Mouse (Mus musculus): ENCODE measurements around the gene Cpsf2.
"Not testable (repeated sequence)": the region's sequence is repeated elsewhere in the genome, so short reads cannot be mapped to it uniquely, and the experiment has no call there.

Gene Cpsf2

DNA sequence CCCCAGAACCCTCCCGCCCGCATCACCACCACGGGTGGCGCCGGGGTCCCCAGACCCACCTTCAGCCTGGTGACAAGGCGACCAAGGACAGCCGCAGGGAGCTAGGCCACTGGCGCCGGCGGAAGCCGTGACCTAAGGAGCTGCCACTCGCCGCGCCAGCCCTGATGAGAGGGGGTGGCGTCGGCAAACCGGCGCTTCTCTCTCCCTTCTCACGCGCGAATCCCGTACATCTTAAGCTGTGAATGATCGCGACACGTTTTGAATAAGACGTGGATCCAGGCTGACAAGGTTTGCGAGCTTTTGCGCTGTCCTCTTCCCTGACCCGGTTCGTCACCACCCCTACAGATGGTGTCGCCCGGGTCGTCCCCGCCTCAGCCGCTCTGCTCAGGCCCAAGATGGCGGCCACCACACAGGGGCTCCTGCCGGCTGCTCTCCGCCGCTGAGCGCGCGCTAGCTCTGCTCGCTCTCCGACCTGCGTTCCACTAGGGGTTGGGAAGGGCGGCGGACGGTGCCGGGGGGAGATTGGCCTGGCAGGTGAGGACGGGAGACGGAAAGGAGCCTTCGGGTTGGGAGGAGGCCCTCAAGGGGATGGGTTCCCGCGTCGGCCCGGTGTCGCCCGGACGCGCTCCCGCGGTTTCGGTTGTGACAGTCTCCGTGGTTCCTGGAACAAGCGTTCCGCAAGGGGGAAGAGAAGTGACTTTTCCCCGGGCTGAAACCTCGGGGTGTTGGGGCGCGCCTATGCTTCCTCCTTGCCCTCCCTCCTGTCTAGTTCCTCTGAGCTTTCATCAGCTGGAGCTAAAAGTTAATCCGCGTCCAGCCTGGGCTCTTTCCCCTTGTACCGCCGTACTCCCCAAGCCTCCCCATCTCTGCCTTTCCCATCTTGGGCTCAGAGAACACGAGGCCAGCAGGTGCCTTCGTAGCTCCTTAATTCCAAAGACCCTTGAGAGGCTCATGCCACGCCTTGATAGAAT, at the start of gene Cpsf2:
TSS of gene Cpsf2 (plus strand) at position 388 of the 971 bp plus-strand sequence.
- in situ Hi-C loops (cut with MboI; ENCODE audit: low sequenced_read_pairs), result loop anchor here (25.0 kb wide), 1 partner anchor 486 kb away; the partner anchor contains the start of gene Golga5

DNA sequence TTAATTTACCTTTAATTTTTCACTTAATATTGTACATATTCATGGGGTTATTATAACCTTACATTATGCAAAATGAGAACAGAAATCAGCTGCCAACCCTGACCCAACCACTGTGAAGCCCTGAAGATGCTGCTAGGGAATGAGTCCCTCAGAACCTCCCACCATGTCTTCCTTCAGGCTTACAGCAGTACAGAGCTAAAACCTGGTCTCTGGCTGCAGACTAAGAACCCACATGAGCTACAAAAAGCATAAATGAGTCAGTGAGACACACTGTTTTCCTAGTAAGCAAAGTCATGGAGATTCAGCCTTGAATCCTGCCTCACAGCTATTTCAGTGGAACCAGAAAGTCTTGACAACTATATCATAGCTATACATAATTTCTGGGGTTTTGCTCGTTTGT, 47.4 kb upstream of the Cpsf2 start:
- in situ Hi-C loops (cut with MboI; ENCODE audit: low sequenced_read_pairs), result no loop called here

DNA sequence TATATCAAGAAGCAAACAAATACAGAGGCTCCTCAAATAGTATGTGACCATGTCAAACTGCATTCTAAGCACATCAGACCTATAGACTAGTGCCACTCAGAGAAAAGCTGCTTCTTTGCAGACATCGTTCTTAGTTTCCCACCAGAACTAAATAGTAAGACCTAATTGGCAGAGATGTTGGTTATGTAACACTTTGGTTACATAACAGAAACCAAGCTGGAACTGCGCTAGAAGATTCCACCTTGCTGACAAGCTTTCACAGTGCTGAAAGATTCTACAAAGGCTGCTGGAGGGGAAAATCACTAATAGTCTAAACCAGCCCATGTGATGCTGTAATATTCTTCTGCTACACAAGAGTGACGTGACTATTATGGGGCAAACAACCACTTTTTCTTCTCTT, 40.6 kb upstream of the Cpsf2 start:
- in situ Hi-C loops (cut with MboI; ENCODE audit: low sequenced_read_pairs), result no loop called here

DNA sequence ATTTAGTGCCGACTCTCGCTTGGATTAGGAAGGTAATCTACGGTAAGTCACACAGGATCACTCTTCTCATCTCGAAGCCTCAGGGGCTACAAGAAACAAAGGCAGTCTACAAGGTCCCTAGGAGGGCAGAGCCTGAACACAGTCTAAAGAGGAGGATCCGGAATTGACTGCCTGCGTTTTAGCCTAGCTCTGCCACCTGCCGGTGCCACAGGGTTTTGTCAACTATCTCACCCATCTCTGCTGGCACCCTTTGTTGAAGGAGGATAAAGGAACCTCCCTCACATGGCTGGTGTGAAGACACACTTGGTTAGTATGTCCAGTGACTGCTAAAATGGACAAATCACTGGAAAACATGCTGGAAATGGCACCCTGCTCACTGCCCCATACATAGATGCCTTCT, 38.2 kb upstream of the Cpsf2 start:
- in situ Hi-C loops (cut with MboI; ENCODE audit: low sequenced_read_pairs), result no loop called here

DNA sequence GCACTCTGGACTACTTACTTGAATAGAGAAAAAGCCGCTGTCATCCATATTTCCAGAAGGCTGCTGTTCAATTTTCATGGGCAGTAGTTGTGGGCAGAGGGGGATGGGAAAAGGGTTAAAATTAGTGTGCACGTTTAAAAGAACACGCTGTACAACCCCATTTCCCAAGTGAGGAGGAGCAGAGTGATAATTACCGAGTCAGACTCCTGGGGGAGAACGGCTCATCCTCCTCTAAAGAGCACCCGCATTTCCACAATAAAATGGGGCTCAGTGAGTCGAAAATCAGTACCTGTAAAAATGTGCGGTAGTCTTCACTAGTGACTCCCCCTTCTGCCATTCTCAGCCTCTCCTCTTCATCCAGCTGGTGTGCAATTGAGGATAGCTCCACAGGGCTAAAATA, 27.8 kb upstream of the Cpsf2 start:
- in situ Hi-C loops (cut with MboI; ENCODE audit: low sequenced_read_pairs), result no loop called here

DNA sequence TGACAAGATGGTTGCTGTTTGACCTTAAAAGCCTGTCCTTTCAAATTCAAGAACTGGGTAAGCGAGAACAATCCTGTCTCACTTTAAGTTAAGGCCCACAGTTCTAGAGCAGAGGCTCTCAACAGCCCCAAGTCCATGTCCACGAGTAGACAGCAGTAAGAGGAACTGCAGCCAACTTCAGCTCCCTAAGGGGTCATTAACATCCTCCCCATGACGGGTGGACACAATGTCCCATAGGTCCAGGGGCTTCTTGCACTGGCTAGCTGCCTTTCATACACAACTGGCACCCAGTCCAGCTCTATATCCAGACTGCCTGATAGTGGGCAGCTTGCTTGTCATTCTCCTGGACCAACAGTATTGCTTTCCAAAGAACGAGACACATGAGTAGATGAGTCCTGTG, 27.0 kb upstream of the Cpsf2 start:
- in situ Hi-C loops (cut with MboI; ENCODE audit: low sequenced_read_pairs), result no loop called here

DNA sequence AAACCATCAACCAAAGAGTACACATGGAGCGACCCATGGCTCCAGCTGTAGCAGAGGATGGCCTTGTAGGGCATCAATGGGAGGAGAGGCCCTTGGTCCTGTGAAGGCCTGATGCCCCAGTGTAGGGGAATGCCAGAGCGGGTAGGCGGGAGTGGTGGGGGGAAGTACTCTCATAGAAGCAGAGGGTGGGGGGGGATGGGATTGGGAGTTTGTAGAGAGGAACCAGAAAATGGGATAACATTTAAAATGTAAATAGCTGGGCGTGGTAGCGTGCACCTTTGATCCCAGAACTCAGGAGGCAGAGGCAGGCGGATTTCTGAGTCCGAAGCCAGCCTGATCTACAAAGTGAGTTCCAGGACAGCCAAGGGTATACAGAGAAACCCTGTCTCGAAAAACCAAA, 20.0 kb upstream of the Cpsf2 start:
- in situ Hi-C loops (cut with MboI; ENCODE audit: low sequenced_read_pairs), result not testable (repeated sequence)

DNA sequence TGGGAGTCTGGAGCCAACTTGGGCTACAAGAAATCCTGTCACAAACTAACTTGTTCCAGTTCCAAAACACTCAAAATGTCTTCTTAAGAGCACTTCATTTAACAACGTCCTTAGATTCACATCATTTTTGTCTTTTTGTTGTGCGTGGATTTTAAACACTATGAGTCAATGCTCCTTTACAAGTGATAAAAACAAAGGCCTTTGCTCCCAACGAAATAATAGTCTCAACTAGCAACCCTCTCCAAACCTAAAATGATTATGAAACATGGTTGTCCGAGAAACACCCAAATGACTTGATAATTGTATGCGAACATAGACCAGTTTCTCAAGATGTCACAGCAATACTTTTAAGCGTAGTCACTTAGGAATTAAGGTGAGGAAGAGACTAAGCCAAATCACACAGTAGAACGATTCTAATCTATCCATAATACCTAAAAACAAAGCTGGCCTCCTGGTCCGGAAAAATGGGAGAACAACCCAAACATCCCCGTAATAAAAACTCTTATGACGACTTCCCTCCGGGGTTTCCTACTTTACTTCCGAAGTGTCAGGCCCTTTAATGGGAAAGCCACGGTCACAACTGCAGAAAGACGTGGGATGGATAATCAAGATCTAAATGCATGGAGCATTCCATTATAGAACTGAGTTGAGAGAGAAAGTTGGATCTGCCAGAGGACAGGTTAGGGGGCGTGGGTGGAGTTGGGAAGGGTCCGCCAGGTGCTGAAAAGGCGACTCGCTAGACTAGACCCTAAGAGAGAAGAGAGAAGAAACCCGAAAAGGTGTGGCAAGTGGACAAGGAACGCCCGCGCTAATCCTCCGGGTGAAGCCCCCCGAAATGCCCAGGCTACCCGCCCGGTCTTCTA, 18.5 kb upstream of the Cpsf2 start:
- in situ Hi-C loops (cut with MboI; ENCODE audit: low sequenced_read_pairs), result no loop called here

DNA sequence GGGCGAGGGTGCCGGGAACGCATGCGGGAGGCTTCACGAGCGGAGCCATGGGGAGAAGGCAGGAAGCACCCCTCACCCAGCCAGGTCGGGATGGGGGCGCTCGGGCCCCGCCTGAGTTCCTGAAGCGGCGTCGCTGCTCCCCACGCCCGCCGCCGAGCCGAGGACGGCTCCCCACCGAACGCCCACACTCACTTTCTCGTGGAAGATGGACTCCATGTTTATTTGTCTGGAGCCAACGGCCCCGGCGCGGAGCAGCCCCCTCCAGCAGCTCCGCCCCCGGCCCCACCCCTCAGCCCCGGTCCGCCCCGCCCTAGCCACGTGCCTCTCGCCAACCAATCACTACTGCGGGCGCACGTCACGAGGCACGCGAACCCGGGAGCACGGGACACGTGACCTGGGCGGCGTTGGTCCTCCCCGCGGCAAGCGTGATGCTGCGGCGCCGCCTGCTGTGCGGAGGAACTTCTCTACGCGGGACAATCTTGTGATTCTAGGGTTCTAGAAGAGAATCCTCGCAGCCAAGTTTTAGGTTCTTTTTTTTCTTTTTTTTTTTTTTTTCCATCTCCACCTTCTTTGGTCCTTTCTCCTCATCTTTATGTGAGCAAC, 17.7 kb upstream of the Cpsf2 start, which contains the start of gene Atxn3:
TSS of gene Atxn3 (minus strand) at position 305 of the 603 bp plus-strand sequence.
- in situ Hi-C loops (cut with MboI; ENCODE audit: low sequenced_read_pairs), result no loop called here

DNA sequence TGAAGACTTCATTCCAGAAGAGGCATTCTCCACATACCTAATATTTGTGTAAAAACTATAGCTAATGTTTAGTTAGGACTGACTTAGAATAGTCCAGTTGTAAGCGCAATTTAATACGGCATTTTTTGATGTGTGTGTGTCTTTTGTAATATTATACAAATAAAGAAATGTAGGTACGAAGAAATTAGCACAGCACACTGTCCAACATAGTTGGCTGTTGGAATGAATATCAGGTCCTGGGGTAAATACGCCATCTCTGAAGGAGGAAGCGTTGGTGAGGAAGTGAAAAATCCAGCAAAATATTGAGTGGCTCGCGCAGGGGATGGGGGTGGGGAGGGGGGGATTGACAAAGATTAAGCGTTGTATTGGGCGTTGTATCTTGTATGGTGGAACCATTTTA, 17.2 kb upstream of the Cpsf2 start:
- in situ Hi-C loops (cut with MboI; ENCODE audit: low sequenced_read_pairs), result no loop called here

DNA sequence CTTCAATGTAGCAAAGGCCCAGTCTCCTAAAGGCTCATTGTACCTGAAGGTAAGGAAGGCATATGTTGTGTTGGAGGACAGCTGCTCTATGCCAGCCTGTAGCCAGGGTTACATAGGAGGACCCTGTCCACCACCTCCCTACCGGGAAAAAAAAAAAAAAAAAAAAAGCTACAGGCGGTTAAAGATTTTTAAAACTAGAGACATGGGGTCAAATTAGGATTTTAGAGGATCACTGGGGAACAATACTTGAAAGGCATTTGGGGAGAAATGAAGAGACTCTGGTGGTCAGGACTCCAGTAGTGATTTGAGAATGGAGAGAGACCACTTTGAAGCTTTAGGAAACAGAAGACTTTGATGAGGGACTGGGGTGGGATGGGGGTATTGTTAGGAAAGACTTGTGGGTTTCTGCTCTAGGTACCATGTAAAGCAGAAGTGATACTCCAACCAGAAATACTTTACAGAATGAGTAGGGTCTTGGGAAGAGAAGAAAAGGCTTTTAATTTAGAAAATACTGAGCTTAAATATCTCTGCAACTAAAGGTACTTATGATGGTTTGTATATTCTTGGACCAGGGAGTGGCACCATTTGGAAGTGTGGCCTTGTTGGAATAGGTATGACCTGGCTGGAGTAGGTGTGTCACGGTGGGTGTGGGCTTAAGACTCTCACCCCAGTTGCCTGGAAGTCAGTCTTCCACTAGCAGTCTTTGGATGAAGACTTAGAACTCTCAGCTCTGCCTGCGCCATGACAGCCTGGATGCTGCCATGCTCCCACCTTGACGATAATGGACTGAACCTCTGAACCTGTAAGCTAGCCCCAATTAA, 16.6 kb upstream of the Cpsf2 start:
- in situ Hi-C loops (cut with MboI; ENCODE audit: low sequenced_read_pairs), result not testable (repeated sequence)

DNA sequence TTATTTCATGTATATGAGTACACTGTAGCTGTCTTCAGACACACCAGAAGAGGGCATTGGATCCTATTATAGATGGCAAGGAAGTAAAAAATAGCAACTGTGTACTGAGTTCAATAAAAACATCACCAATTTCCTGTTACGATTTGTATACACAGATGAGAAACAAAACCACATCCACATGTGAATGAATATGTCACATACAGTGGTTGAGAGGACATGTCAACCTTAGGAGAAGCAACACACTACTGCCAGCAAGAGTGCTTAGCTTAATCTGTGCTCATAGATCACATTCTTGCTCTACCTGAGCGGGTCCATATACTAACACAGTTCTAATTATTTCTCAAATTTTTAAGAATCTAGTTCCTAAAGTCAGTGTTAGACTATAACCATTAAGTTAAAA, 4.5 kb upstream of the Cpsf2 start:
- in situ Hi-C loops (cut with MboI; ENCODE audit: low sequenced_read_pairs), result no loop called here

DNA sequence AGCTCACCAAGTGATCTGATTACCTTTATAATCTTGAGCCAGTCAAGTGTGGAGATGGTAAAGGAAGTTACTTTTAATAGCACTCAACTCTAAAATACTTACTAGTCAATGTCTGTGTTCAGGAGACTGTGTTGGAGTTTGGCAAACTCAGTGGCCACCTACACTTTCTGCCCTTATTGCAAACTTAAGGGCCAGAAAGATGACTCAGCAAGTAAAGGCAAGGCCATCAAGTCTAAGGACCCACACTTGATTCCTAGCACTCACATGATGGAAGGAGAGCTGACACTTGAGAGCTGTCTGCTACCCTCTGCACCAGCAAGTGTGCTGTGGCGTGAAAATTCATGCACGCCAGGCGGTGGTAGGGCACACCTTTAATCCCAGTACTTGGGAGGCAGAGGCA, 3.6 kb upstream of the Cpsf2 start:
- in situ Hi-C loops (cut with MboI; ENCODE audit: low sequenced_read_pairs), result no loop called here

DNA sequence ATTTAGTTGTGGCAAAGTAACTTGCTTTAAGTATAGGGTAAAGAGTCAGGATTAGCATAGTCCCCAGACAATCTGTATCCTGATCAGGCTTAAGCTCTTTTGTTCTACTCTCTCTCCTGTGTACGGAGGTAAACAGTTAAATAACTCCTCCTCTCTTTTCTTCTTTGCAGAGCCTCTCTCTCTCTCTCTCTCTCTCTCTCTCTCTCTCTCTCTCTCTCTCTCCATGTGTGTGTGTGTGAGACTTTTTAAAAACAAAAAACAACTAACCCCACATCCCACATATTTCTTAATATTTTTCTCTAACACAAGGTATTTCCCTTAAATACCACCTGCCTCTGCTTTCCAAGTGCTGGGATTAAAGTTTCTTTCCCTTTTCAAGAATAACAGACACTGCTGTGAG, 1.2 kb upstream of the Cpsf2 start:
- in situ Hi-C loops (cut with MboI; ENCODE audit: low sequenced_read_pairs), result no loop called here

DNA sequence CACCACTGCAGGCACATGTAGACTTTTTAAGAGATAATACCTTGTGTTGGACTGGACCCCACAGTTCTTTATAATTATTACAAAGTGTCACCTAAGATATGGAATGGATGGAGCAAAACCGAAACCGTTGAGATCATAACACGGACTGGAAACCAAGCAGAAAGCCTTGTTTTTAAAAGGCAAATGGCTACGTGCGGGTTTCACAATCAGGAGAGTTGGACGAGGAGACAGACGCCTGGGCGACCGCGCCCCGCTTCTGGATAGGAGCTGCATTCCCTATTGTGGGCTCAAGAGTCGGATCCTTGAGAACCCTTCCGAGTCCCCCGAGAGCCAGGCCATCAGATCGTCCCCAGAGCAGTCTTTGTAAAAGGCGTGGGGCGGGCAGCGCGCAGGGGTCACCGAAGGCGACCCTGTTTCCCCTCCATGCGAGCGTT, 604 bp upstream of the Cpsf2 start:
- in situ Hi-C loops (cut with MboI; ENCODE audit: low sequenced_read_pairs), result loop anchor here (25.0 kb wide), 1 partner anchor 487 kb away; the partner anchor contains the start of gene Golga5

DNA sequence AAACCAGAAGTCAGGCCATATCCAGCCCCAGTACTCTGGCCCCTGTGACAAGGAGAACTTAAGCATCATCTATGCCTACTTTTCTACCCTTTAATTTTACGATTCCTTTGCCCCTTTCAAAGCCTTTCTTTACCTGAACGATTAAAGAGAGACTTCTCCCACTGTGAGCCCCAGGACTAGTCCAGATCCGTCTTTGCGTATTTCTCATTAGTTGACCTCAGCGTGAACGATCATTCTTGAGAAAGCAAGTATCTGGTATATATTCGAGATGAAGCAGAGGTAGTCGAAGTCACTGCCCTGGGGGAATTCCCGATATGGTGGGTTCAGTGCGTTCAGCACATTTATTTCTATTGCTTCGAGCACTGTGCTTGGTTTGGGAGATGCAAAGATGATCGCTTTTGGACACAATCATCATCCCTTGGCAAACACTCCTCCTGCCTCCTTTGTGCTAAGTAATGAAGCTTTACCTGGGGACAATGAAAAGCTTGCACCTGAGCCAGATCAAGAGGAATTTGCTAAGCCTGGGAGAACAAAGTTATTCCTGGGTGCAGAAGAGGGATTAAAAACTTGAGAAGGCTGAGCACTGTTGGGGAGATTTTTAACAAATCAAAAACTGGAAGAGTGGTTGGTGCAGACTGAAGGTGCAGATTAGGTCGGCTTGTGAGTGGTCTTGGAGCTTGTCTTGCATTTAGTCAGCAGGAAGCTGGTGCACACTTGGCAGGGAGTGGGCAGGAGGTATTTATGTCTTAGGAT, 1.0 kb downstream of the Cpsf2 start:
- in situ Hi-C loops (cut with MboI; ENCODE audit: low sequenced_read_pairs), result loop anchor here (25.0 kb wide), 1 partner anchor 485 kb away; the partner anchor contains the start of gene Golga5

DNA sequence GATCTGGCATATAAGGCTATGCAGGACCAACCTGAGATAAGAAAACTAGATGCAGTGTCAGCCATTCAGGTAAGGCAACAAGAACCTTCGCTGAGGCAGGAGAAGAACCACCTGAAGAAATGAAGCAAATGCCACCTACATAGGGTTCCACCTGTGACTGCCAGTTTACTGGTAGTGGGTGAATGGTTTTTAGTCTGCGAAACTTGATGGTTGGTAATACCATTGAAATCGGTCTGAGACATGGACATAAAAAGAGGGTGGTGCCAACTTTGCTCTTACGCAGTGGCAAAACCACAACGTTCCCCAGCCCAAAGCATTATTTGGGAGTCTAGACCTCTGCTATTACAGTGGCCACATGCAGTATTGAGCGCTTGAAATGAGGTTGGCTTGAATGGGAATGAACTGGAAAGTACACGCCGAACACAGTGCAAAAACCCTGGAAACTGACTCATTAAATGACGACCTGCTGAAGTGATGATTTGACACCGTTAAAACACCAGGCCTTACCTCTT, 1.7 kb downstream of the Cpsf2 start:
- in situ Hi-C loops (cut with MboI; ENCODE audit: low sequenced_read_pairs), result loop anchor here (25.0 kb wide), 1 partner anchor 485 kb away; the partner anchor contains the start of gene Golga5

DNA sequence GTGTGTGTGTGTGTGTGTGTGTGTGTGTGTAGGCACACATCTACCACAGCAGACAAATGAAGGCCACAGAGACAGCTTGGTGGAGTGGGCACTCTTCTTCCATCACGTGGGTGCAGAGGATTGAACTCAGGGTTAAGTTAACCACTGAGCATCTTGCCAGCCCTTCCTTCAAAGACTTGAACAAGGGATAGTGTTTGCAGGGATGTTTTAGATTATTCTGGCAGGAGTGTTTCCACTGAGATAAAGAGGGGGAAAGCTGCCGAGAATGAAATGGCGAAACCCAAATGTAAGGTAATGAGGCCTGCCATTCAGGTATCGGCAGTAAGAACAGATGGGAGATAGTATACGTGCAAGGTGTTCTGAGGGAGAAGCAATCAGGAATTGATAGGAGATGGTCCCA, 2.4 kb downstream of the Cpsf2 start:
- in situ Hi-C loops (cut with MboI; ENCODE audit: low sequenced_read_pairs), result loop anchor here (25.0 kb wide), 1 partner anchor 484 kb away; the partner anchor contains the start of gene Golga5

DNA sequence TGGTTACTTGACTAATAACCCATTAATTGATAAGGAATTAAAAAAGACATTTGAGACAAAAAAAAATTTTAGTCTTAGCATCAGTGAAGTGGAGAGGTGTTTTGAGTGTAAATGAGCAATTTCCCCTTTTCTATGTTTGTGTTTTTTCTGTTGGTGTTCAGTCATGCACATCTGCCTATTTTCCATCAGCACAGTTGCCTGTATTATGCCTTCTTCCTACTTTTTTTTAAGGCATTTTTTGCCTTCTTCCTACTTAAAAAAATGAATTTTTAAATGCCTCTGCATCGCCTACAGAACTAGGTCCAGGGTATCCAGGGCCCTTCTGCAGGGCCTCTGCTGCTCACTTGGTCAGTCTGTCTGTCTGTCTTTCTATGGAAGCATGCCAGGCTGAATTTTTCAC, 2.8 kb downstream of the Cpsf2 start:
- in situ Hi-C loops (cut with MboI; ENCODE audit: low sequenced_read_pairs), result loop anchor here (25.0 kb wide), 1 partner anchor 484 kb away; the partner anchor contains the start of gene Golga5
